Mouse (Mus musculus): ENCODE measurements around the gene Optn.

The Optn gene

DNA sequence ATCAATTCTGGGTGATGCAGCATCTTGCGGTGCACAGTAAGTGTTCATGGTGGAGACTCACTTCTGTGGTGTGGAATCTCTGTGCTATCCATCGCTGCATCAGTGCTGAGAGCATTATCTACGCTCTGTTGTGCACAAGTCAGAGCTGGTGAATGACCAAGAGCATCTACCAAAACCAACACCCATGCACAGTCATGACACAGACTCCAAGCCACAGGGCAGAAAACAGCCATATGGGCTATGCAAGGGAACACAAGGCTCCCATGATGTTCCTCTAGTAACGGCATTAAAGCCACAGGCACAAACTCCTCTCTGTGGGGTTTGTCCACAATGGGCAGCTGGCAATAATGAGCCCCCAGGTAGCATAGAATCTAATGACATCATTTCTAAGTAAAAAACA lies 34.0 kb downstream of the Optn start:
- in situ Hi-C loops (cut with MboI): no loop called here

DNA sequence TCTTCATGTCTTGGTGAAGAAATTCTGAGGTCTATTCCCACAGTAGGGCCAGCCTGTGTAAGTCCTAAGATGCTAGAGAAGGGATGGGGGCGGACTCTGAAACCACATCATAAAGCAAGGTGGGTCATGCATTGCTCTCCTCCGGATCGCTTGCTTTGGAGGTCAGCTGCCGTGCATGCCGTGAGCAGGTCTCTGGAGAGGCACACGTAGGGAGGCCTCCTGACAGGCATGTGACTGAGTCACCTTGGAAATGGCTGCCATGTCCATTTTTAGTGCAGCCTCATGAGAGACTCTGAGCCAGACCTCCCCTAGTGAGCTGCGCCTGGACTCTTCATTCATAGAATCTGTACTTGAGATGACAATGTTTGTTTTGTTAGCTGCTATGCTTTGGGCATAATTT lies 35.8 kb downstream of the Optn start:
- in situ Hi-C loops (cut with MboI): no loop called here

DNA sequence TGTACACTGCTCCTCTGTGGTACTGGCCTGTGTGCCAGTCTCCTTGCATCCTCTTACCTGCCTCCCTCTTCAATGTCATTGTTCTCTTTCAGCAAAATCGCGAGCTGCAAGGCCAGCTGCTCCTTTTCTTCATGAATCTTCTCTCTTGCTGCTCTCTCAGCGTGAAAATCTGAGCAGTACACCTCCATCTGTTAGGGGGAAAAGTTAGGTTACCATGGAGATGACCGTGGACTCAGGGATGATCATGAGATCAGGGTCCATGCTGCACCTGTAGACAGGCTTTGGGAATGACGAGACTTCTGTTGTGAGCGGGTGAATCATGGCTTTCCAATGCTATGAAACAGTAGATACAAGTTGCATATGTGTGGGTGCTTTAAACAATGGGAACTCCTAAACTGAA lies 36.8 kb downstream of the Optn start:
- in situ Hi-C loops (cut with MboI): no loop called here

DNA sequence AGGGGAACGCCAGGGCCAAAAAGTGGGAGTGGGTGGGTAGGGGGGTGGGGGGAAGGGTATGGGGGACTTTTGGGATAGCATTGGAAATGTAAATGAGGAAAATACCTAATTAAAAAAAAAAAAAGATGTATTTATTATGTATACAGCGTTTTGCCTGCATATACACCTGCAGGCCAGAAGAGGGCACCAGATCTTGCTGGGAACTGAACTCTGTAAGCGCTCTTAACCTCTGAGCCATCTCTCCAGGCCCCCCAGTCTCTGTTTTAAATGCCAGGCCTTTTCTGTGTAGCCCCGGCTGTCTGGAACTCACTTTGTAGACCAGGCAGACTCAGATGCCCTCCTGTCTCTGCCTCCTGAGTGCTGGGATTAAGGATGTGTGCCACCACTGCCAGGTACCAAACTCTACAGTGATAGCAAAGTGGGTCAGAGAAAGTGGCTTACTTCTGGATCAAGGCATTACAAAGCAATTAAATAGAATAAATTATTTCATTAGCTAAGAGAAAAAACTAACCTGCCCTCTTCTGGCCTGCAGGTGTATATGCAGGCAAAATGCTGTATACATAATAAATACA lies 38.6 kb downstream of the Optn start:
- in situ Hi-C loops (cut with MboI): no loop called here

DNA sequence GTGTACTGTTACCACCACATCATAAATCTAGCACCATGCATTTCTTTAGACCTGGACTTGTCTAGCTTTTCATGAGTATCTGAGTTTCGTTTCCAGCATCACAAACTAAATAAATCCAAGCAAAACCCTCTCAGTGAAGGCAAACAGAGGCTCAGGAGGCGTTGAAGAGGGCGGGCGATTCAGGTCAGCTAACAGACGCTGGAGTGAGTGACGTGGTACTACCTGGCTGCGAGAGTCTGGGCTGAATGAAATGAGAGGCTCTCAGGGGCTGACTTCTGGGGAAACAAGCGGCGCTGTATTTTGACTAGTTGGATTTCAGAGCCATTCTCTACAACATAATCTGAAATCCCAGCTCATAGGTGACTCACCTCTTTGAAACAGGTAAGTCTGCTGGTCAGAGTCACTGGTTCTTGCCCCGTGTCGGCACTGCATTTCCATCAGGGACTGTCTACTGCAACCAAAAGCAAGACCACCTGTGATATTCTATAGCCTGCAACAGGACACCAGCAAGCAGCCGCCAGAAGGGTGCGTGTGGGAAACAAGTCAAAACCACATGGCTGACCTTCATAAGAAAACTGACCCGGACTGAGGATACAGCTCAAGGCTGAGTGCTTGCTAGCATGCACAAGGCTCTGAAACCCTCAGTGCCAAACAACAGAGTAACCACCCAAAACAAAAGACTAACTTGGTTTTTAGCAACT lies 40.0 kb downstream of the Optn start:
- in situ Hi-C loops (cut with MboI): no loop called here

DNA sequence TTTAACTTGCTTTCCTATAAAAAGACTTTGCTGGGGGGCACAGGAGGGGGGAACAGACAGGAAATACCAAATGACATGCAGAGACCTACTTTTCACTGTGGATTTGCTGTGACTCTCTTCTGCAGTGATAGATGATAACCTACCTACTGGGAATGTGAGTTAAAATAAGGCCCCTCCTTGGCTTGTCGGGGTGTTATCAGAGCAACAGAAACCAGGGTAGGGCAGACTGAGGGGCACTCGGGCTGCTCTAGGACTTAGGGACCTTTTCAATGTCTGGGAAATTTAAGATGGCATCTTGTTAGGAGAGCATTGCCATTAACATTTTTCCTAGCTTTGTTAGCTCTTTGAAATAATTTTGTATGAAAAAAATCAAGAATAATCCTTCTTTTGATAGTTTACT lies 40.6 kb downstream of the Optn start:
- in situ Hi-C loops (cut with MboI): no loop called here

DNA sequence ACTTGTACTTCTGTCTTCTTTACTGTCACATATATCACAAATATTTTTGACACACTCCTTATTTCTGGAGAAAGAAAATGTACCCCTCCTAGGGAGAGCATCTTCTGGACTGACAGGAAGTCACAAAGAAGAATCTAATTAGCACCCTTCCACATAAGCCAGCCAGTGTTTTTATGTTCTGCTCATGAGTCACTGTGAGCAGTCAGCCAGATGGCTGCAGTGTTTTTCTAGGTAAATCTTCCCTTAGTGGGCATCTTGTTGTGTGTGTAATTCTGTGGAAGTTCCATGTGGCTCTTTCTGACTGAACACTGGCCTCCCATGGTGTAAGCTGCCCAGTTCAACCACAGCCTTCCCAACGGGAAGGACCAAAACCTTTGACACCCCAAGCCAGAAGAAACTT lies 44.1 kb downstream of the Optn start:
- in situ Hi-C loops (cut with MboI): no loop called here

DNA sequence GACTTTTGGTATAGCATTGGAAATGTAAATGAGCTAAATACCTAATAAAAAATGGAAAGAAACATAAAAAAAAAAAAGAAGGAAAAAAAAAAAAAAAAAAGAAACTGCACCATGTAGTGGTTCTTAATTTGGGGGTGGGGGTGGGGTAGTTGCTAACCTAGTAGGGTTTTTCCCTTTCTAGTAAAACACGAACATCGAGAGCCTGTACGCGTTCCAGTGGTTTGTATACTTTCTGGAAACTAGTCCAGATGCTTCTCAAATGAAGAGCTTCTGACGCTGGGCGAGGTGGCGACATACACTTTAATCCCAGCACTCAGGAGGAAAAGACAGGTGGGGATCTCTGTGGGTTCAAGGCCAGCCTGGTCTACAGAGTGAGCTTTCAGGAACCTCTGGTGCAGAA lies 46.9 kb downstream of the Optn start:
- in situ Hi-C loops (cut with MboI): no loop called here

DNA sequence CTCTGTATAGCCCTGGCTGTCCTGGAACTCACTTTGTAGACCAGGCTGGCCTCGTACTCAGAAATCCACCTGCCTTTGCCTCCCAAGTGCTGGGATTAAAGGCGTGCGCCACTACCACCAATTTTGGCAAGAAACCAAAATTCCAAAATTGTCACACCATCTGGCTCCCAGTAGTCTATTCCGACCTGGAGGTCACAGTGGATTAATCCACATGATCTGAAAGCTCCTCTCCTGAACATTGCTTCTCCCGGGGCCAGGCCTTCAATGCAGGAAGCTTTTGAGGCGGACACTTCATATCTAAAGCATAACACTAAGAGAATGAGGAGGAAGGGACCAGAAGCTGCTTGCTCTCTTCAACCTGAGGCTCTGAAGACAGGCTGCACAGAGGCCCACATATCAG lies 48.3 kb downstream of the Optn start:
- in situ Hi-C loops (cut with MboI): no loop called here

DNA sequence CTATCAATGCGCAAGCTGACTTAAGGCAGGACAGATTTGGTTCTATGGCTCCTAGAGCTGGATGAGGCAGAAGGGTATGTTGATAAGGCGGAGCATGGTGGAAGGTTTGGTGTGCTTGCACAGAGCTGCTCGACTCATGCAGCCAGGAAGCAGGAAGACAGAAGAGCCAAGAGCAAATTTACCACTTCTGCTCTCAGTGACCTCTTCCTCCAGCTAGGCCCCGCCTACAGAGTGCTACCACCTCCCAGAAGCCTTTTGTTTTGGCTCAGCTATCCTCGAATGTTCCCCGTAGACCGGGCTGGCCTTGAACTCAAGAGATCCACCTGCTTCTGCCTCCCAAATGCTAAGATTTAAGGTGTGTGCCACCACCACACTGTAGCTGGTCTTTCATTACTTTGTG lies 49.2 kb downstream of the Optn start:
- in situ Hi-C loops (cut with MboI): no loop called here

DNA sequence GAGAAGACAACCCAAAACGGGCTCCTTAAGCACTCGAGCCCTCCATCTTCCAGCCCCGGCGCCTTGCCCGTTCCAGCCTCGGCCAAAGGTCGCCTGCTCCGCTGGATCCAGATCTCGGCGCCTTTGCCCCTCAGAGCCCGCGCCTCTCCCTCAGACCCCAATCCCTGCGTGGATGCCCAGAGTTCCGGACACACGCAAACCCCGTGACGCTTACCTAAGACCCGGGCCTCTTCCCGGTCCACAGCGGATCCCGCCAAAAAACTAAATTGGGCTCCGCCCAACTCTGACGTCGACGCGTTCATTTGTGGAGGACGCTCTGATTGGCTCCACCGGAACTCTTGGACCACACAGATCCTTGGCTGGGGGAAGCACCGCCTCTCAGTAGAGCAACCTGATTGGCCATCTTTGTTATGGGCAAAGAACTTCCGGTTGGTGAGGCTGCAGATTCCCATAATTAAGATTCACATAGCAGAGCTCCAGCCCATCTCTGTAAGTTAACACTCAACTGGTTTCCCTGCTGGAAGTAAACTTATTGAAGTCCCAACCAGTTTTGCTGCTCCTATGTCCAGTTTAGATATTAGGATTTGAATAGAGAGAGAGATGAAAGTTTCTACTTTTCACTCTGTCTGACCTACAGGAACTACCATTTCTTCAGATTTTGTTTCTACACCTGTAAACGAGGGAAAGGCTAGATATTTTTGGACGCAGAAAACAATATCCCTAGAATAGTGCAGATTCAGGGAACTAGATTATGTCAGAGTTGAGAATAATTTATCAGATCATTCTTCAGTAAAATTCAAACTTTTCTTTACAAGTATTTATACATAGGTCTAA lies 51.1 kb downstream of the Optn start, which contains the start of gene Mcm10:
Mcm10 (minus strand) TSS at position 301 of the 834 bp plus-strand sequence.
- in situ Hi-C loops (cut with MboI): no loop called here

DNA sequence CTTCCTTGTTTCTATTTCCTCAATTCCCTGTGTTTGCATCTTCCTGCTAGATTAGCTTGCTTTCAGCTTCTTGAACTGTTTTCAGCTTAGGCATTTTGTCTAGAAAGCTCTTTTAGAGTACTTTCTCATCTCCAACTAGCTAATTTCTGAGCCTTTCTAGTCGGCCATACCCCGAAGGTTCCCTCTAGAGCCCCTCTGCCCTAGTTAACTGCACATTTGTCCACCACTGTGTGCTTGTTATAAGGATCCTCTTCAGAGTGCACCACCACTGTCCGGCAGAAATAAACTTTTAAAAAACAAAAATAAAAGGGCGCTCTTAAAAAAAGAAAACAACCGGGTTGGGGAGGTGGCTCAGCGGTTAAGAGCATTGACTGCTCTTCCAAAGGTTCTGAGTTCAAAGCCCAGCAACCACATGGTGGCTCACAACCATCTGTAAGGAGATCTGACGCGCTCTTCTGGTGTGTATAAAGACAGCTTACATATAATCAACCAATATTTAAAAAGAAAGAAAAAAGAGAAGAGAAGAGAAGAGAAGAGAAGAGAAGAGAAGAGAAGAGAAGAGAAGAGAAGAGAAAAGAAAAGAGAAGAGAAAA lies 51.9 kb downstream of the Optn start:
- in situ Hi-C loops (cut with MboI): no loop called here

DNA sequence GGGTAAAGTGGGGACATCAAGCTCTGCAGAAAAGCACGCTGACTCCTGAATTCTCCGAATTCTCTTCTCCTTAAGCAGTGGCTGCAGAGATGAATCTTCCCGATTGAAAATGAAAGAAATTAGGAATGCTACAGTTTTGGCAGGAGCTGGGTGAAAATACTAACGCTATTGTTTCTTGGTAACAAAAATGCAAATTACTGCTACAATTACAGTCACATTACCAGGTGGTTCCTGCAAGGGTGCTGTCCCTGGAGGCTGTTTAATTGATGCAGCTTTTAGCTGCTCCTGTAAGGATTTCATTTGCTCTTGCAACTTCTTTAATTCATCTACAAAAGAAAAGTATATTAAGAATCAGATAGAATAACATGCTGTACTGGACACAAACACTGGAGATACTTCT lies 56.7 kb downstream of the Optn start:
- in situ Hi-C loops (cut with MboI): no loop called here

DNA sequence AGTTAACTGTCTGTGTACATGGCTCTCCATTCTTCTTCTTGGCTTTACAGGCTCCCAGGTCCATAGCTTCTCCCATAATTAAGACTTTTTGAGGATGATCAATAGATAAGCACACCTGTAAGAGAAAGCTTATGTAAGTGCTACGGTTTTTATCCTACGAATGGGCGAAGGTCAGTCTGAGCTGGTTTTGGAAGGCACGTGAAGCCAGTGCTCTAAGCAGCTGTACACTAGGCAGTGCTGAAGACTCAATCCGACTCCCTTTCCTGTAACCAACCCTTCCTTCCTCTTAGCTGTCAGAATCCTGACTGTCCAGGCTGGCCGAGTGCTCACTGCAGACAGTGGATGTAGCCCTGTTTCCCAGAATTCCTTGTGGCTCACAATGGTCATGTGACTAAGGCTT lies 62.6 kb downstream of the Optn start:
- in situ Hi-C loops (cut with MboI): no loop called here

DNA sequence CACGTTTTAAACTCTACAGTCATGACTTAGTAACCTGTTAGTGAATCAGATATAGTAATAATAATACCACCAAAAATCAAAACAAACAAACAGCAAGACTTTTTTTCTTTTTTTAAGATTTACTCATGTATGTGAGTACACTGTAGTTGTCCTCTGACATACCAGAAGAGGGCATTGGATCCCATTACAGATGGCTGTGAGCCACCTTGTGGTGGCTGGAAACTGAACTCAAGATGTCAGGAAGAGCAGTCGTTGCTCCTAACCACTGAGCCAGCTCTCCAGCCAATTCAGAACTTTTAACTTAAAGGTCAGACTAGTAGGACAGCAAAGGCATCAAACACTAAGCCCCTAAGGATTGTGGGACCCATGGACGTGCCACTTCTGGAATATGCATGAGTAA lies 64.9 kb downstream of the Optn start:
- in situ Hi-C loops (cut with MboI): no loop called here

DNA sequence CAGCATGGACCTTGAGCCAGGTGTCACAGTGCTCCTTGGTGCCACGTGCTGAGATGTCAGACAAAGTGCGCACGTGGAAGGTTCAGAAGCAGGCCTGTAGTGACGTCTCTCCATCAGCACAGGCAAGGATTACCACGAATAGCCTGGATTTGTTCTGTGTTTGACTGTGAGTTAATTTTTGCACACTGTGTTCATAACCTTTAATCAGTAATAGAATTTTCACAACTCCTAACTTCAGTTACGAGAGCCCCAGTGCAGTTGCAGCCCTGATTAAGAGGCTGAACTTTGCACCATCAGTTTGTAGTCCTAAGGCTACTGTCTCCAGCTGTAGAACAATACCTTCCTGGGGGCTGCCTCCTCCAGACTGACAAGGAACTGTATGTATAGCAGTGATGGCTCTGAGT lies 67.4 kb downstream of the Optn start:
- in situ Hi-C loops (cut with MboI): no loop called here

DNA sequence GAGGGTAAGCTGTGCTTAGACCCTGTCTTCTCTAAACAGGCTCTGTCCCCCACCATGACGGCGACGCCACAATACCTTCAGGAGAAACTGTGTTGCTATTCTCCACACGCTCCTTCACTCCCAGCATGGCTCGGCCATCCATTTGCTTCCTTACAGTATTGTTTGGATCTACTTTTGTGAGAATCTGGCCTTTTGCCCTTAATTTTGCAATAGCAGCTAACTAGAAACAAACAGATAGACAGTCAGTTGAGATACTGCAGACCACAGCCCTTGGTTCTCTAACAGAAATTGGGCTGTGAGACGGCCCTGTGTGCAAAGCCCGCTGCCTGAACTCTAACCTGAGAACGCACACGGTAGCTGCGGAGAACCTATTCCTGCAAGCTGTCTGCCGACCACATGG lies 68.2 kb downstream of the Optn start:
- in situ Hi-C loops (cut with MboI): no loop called here

DNA sequence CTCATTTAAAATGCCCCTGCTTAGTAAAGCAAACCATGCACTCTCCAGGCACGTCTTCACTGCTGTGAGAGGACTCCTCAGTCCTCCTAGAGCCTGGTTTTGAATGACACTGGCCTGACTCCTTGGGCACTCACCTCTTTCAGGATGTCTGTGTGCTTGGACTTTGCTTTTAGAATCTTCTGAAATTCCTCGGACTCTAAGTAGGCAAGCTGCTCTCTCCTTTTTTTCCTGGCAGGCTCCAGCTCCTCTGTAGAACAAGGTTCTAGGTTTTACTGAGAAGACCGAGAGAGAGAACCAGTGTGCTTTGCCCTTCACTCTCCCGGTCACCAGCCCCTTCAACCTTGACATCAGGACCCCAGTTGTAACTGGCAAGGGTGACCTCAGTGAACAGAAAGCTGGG lies 69.4 kb downstream of the Optn start:
- in situ Hi-C loops (cut with MboI): no loop called here

DNA sequence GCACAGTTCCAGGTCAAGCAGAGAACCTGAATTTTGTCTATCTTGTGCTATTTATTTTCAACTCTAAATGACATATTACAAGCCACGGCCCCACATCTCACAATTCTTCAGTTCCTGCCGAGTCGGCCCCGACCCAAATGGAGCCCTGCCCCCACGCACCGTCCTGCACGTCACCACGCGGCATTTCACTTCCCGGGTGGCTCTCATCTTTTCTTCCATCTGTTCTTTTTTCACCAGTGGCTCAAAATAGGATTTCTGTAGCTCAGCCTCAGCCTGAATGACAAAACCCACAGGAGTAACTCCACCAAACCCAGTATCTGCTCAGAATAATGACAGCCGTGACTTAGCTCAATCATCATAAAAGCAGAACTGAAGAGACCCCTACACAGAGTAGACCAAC lies 70.3 kb downstream of the Optn start:
- in situ Hi-C loops (cut with MboI): no loop called here

DNA sequence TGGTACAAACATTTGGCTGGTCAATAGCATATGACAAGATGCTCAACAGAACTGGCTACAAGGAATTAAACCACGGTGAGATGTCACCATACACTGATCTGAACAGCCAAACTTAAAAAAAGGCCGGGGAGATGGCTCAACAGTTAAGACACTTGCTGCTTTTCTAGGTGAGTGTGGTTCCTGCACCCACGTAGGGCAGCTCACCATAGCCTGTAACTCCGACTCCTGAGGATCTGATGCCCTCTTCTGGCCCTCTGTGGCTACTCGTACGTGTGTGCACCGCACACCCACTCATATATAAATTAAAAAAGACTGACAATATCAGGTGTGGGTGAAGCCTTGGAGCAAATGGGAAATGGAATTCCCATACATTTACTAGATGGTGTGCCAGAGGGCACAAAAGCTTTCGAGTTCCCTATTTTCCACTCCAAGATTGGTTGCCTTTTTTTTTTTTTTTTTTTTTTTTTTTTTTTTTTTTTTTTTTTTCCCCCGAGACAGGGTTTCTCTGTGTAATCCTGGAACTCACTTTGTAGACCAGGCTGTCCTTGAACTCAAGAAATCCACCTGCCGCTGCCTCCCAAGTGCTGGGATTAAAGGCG lies 74.9 kb downstream of the Optn start:
- in situ Hi-C loops (cut with MboI): no loop called here

DNA sequence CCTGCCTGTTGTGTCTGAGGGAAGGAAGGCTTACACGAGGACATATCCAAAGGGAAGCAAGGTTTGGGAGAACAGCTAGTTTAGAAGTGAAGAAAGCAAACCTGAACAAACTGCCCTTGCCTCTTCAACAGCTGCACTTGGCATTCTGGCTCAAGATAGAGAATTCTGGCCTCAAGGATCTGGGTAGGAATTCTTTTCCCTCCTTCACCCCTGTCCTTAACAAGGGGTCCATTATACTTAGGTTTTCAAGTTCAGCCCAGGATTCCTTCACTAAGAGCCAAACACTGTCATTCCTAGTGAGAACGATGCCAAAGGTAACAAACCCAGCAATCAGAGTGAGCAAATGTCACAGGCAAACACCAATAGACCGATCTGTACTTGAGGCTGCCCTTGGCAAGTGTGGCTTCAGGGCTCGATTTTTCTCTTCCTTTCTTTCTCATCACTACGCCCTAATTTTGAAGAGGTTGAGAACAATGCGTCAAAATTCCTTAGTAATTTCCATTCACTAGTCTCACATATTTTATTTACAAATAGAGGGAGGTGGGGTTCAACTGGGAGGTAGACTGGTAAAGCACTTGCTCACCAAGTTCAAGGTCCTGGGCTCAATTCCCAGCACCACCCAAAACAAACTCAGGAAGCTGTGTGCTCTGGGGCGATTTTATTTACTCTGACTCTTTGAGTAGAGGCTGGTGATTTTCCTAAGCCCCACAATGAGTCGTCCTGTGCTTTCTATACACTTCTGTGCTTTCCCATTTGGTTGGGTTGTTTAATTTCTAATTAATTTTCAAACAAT lies 76.3 kb downstream of the Optn start:
- in situ Hi-C loops (cut with MboI): no loop called here

DNA sequence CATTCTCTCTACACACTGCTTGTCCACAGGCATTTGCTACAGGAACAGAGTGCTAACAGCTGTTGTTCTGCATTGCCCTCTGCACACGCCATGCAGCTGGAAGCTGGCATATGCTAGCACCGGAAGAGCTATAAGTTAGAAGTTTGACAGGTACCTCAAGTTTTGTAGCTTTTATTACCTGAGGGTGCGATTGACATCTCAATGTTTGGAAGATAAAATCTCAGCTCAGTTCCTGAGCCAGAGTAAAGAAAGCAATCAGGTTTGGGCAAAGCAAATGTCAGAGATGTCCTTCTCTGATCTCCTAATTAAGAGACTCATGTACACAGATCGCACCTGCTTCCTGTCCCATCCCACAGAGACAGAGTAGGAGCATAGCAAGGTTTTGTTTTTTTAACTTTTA lies 77.1 kb downstream of the Optn start:
- in situ Hi-C loops (cut with MboI): no loop called here

All from mature B cell (primary cell).